Mouse (Mus musculus): ENCODE data around the gene Arfgef2. TPM values are rescaled to one million over a fixed set of nuclear protein-coding genes. Genes with fewer than 3 reads are reported as not detected.

Arfgef2 gene
- total and polyA plus RNA-seq, 3 experiments: 19.1 to 27.4 (median 24.5) TPM

GRCm38 (mm10) chr2:166824386-166824785, 19.0 kb downstream of the Arfgef2 start:
- Histone ChIP-seq H3K36me3 (ENCODE audit: control insufficient read depth in 1 of 2, insufficient read depth in 2 of 2, low read length in 2 of 2) (no peaks in the 10 kb centered on the region; a peak in 1 of 4 replicates), H3K9me3 (replicated peaks; ENCODE audit: insufficient read depth, low read length) (no peaks in the 10 kb centered on the region), H3K4me1 (ENCODE audit: control insufficient read depth in 1 of 2, insufficient read depth in 2 of 2, low read length in 2 of 2) (peaks cover 0 to 15% of the 10 kb centered on the region in 2 experiments; a peak in 2 of 4 replicates), H3K27ac (ENCODE audit: control insufficient read depth, low read depth, low read length) (no peak overlapping the region), H3K79me2 (ENCODE audit: control insufficient read depth, insufficient read depth, low read length, poor library complexity) (peaks cover 12% of the 10 kb centered on the region; the same call in 1 of the 2 replicates), H3K4me3 (ENCODE audit: control insufficient read depth in 1 of 2, insufficient read depth in 1 of 2, low read depth in 2 of 2, low read length in 2 of 2) (no peak overlapping the region), H3K9ac (ENCODE audit: control insufficient read depth, low read depth, low read length, poor library complexity, severe bottlenecking) (no peak overlapping the region), H3K27me3 (ENCODE audit: control insufficient read depth in 1 of 2, insufficient read depth in 2 of 2, low read length in 2 of 2) (no peaks in the 10 kb centered on the region)
- DNase-seq (ENCODE audit: low read depth, low spot score): no peak
- TF ChIP-seq CHD2 (IDR thresholded peaks at IDR 0.05; ENCODE audit: low read length) (no peak), TCF12 (IDR thresholded peaks at IDR 0.05; ENCODE audit: low read depth, low read length) (no peak), E2F4 (IDR thresholded peaks at IDR 0.05; ENCODE audit: borderline replicate concordance, low read depth, low read length) (no peak), CHD1 (IDR thresholded peaks at IDR 0.05; ENCODE audit: low read depth, low read length) (no peak), MAZ (IDR thresholded peaks at IDR 0.05; ENCODE audit: low read depth, low read length) (no peak), MXI1 (IDR thresholded peaks at IDR 0.05; ENCODE audit: low read depth, low read length) (no peak)

- TF ChIP-seq CHD1 (IDR thresholded peaks at IDR 0.05; ENCODE audit: low read depth, low read length): no peak
- TF ChIP-seq MAZ (IDR thresholded peaks at IDR 0.05; ENCODE audit: low read depth, low read length): no peak
- TF ChIP-seq JUND (IDR thresholded peaks at IDR 0.05; ENCODE audit: low read depth, low read length): no peak
- no peak for TF ChIP-seq ZNF384 (IDR thresholded peaks at IDR 0.05; ENCODE audit: low read depth, low read length)
- TF ChIP-seq NRF1 (IDR thresholded peaks at IDR 0.05; ENCODE audit: insufficient read depth, low read depth, low read length, poor library complexity, severe bottlenecking): no peak
- no peak for TF ChIP-seq CHD2 (IDR thresholded peaks at IDR 0.05; ENCODE audit: low read length)
- no peak for TF ChIP-seq TCF12 (IDR thresholded peaks at IDR 0.05; ENCODE audit: low read depth, low read length)
- TF ChIP-seq CTCF (IDR thresholded peaks at IDR 0.05 in 2 of 3, conservative IDR thresholded peaks at IDR 0.05 in 1 of 3; ENCODE audit: control insufficient read depth in 1 of 3, insufficient read depth in 1 of 3, low read depth in 2 of 3, low read length in 3 of 3, poor library complexity in 1 of 3, severe bottlenecking in 1 of 3): no peak
- TF ChIP-seq GATA1 (IDR thresholded peaks at IDR 0.05; ENCODE audit: low read depth, low read length): no peak
- TF ChIP-seq GABPA (IDR thresholded peaks at IDR 0.05; ENCODE audit: low read depth, low read length): no peak
- TF ChIP-seq MEF2A (IDR thresholded peaks at IDR 0.05; ENCODE audit: extremely low read depth, insufficient replicate concordance, low read depth, low read length, poor library complexity, severe bottlenecking): no peak
- no peak for TF ChIP-seq ZC3H11A (IDR thresholded peaks at IDR 0.05; ENCODE audit: low read depth, low read length)
- no peak for TF ChIP-seq MAFK (IDR thresholded peaks at IDR 0.05; ENCODE audit: borderline replicate concordance, low read depth, low read length)
- no peak for TF ChIP-seq TAL1 (IDR thresholded peaks at IDR 0.05; ENCODE audit: low read length)
- TF ChIP-seq ETS1 (IDR thresholded peaks at IDR 0.05; ENCODE audit: low read depth, low read length): no peak
- TF ChIP-seq MYC (IDR thresholded peaks at IDR 0.05; ENCODE audit: low read depth, low read length): no peak
- no peak for TF ChIP-seq POLR2AphosphoS2 (IDR thresholded peaks at IDR 0.05; ENCODE audit: low read length)
- TF ChIP-seq ZKSCAN1 (IDR thresholded peaks at IDR 0.05; ENCODE audit: low read depth, low read length): no peak
- H3K9me3 ChIP-seq (replicated peaks; ENCODE audit: insufficient read depth, low read length): no peaks in the 10 kb centered on the region
- H3K27me3 ChIP-seq (ENCODE audit: control insufficient read depth in 1 of 2, insufficient read depth in 2 of 2, low read length in 2 of 2): no peaks in the 10 kb centered on the region
- H3K4me3 ChIP-seq (ENCODE audit: control insufficient read depth in 1 of 2, insufficient read depth in 1 of 2, low read depth in 2 of 2, low read length in 2 of 2): no peak overlapping the region
- peaks cover 0 to 14% of the 10 kb centered on the region in 2 experiments; a peak in 2 of 4 replicates for H3K4me1 ChIP-seq (ENCODE audit: control insufficient read depth in 1 of 2, insufficient read depth in 2 of 2, low read length in 2 of 2)
- no peak overlapping the region for H3K9ac ChIP-seq (ENCODE audit: control insufficient read depth, low read depth, low read length, poor library complexity, severe bottlenecking)
- DNase-seq (ENCODE audit: low read depth, low spot score): no peak
- no peaks in the 10 kb centered on the region; a peak in 1 of 4 replicates for H3K36me3 ChIP-seq (ENCODE audit: control insufficient read depth in 1 of 2, insufficient read depth in 2 of 2, low read length in 2 of 2)
- no peak overlapping the region for H3K27ac ChIP-seq (ENCODE audit: control insufficient read depth, low read depth, low read length)
- peaks cover 8% of the 10 kb centered on the region; the same call in 1 of the 2 replicates for H3K79me2 ChIP-seq (ENCODE audit: control insufficient read depth, insufficient read depth, low read length, poor library complexity)
Measured at GRCm38 (mm10) chr2:166824998-166825397, 19.6 kb downstream of the Arfgef2 start.
